Mouse (Mus musculus) cerebellum, adult 11-12 months (tissue): ENCODE results near the gene Asna1.

Source experiments
- DNase-seq: peaks from one replicate; pipeline ENCODE4 v3.0.0; 2022

Gene Asna1

DNA sequence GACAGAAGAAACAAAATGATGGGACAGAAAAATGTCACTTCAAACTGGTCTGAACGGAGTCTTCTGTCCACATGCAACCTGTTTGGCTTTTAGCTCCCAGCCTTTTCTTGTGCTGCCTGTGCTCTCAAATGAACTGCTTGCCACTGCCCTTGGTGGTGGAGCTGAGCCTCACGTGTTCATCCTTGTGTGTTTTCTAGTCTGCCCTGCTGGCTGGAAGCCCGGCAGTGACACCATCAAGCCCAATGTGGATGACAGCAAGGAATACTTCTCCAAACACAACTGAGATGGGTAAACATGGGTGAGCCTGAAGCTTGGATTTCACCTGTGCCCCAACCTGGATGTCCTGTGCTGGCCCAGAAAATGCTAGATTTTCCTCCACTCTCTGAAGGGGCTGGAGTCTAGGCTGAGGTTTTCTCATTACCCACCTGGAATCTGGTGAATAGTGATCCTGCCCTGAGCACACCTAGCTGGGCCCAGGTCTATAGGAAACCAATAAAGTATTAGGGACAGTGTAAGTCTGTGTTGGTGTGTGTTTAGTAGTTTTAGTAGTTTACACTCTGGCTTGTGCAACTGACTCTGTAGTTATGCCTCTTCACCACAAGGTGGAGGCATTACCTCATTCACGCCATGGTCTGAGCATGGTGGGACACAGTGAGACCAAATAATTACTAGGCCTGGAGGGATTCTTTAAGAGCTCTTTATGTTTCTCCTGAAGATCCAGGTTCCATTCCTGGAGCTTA is 51.1 kb downstream of the Asna1 start:
- no peak for DNase-seq

DNA sequence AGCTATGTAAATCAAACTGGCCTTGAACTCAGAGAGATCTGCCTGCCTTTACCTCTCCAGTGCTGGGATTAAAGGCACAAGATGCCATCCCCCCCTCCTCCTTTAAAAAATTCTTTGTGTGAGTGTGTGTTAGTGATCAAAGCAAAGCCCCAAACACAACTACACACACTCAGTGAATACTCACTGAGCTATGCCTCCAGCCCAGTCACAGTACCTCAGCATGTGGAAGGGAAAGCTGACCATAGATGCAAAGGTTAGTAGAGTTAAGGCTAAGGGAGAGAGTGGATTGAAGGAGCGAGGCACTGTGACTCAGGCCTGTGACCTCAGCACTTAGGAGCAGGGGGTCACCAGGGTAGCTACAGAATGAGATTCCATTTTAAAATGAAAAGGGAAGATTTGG is 52.0 kb downstream of the Asna1 start:
- DNase-seq = no peak

DNA sequence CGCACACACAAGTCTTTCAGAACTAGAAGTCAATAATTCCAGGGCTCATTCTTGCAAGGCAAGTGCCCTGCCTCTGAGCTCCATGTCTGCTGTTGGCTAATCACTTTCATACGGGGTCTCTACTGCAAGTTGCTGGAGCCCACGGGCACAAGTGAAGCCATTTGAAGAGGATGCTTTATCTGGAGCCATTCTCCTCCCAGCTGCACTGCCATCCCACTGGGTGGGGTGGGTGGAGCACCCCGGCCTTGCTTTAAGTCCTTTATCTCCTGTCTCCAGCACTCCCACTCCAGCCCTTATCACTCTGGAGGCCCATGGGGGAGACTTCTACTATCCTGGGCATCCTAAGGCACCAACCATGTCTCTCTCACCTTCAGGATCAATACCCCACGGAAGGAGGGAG is 54.2 kb downstream of the Asna1 start:
- DNase-seq = no peak

DNA sequence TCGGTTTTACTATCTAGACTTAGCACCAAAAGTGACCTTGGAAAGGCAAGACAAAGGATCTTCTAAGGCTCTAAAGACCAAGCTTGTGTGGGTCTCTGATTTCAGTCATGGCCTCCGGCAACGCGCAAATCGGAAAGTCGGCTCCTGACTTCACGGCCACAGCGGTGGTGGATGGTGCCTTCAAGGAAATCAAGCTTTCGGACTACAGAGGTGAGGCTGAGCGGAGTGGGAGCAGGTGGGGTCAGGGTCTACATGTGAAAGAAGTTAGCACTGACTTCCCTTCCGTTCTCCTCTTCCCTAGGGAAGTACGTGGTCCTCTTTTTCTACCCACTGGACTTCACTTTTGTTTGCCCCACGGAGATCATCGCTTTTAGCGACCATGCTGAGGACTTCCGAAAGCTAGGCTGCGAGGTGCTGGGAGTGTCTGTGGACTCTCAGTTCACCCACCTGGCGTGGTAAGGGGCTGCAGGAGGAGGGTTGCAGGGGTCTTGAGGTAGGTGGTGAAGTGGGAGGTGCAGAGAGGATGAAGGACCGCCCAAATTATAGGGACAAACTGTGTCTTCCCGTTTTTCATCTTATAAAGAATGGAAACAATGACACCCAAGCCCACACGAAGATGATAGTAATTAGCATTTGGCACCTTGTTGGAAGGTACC is 54.8 kb downstream of the Asna1 start:
- no peak for DNase-seq

DNA sequence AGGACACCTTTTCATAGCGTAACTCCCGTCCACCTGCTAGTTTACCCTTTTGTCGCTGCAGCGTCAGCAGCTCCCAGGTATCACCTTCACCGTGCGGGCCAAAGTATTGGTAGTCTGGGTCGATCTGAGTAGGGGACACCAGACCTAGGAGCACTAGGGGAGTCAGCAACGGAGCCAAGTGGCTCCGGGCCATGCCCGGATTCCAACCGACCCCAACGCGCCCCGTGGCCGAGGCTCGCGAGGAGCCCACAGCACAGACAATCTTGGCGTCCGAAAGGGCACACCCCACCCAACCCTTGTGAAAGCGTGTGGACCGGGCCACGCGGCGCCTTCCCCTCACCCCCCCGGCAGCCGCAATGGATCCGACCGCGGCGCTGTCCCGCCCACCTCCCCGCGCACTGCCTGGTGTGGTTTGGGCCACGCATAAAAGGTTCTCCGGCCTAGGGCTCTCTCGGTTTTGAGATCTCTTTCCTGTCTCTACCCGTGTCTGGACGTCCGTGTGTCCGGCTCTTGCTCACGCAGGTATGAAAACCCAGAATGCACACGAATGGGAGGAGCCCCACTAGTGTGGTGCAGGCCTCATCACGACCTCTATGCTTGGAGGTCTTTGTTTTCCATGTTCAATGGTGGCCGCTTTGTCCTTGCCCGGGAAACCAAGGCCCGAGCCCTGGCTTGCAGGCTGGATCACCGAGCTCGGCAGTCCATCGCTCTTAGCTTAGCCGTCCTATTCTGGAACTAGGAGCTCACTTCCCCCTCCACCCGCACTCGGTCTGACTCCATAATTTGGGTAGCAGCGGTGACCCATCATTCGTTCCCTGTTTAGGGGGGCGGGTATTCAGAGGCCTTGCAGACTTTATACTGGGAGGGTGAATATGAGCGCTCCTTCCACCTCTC is 55.6 kb downstream of the Asna1 start, which contains the start of the genes Gm49661, Prdx2 and Rnaseh2a:
Gene Gm49661, minus strand, starts transcription at position 193 of the 894 bp plus-strand sequence.
Gene Prdx2, plus strand, starts transcription at position 347 of the 894 bp plus-strand sequence.
Gene Rnaseh2a, minus strand, starts transcription at position 527 of the 894 bp plus-strand sequence.
- DNase-seq = peak; percentile 76

DNA sequence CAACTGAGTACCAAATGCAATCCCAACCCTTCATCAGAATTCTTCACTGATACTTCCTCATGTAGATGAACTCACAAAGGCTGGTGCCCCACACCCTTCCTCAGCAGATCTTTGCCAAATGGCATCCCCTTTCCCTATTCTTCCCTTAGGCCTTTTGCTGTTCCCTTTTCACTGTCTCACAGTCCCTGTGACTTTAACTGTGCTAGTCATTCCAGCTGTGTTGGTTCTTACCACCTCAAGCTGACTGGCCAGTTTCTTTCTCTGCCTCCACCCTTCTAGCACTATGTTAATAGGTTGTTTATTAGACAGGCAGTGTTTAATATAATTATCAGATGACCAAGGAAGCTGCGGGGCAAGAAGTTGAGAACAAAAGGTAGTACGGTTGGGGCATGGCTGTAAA is 56.4 kb downstream of the Asna1 start:
- DNase-seq = no peak
